Mouse (Mus musculus) kidney, adult 10 weeks (tissue): ENCODE measurements around the gene Fam47e. TPM values are rescaled to one million over a fixed set of nuclear protein-coding genes. Genes with fewer than 3 reads are reported as not detected.

Source experiments
- polyA plus RNA-seq: library from polyadenylated mRNA; stranded (reverse); fragments of 350-450 nt; fragmentation: Illumina TruSeq; extraction: RNeasy Lipid Tissue Mini Kit (QIAGEN cat#74804); gene quantifications from one replicate; pipeline ENCODE4 v1.2.3, GENCODE M21; 2014; ENCODE audit warnings: low read depth, low replicate concordance

Gene Fam47e
- polyA plus RNA-seq: 1.4 TPM

DNA sequence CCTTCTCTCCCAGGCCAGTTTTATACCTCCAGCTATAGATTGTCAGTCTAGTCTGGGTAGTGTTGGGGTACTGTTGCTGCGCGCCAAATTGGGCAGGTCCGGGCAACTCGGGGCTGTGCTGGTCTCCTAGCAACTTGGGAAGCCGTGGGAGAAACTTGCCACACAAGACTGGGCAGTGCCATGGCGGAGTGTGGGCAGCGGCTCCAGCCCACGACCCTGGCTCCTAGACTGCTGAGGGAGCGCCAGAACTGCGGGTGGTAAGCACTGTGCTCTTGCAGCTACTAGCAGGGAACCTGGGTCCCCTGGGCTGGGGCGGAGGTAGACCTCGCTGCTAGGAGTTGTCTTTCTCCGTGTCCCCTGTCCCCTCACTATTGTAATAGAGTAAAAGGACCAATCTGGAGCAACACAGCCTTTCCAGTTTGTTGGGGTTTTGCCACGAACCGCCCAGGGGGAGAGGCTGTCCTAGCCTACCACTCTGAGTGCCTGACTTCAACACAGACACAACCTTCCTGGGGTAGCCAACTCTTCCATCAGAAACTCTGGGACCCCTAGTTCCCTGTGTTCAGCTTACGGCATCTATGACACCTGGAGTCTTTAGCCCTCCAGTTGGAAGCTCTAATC lies at the start of gene Fam47e:
Fam47e (plus strand) TSS at position 179 of the 621 bp plus-strand sequence.

DNA sequence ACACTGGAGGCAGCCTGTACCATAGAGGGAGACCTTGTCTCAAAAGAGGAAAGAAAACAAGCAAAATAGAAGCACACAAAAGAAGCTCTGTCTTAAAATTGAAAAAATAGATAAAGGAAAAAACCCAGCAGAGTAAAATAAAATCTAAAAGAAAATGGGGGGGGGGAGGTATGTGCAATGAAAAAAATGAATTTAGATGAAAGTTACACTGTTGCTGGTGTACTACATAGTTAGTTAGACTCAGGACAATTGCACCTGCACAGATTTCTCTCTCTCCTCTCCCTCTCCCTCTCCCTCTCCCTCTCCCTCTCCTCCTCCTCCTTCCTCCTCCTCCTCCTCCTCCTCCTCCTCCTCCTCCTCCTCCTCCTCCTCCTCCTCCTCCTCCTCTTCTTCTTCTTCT lies 48.1 kb upstream of the Fam47e start, which contains the start of gene Scarb2:
Scarb2 (minus strand) TSS at position 101 of the 400 bp plus-strand sequence.

DNA sequence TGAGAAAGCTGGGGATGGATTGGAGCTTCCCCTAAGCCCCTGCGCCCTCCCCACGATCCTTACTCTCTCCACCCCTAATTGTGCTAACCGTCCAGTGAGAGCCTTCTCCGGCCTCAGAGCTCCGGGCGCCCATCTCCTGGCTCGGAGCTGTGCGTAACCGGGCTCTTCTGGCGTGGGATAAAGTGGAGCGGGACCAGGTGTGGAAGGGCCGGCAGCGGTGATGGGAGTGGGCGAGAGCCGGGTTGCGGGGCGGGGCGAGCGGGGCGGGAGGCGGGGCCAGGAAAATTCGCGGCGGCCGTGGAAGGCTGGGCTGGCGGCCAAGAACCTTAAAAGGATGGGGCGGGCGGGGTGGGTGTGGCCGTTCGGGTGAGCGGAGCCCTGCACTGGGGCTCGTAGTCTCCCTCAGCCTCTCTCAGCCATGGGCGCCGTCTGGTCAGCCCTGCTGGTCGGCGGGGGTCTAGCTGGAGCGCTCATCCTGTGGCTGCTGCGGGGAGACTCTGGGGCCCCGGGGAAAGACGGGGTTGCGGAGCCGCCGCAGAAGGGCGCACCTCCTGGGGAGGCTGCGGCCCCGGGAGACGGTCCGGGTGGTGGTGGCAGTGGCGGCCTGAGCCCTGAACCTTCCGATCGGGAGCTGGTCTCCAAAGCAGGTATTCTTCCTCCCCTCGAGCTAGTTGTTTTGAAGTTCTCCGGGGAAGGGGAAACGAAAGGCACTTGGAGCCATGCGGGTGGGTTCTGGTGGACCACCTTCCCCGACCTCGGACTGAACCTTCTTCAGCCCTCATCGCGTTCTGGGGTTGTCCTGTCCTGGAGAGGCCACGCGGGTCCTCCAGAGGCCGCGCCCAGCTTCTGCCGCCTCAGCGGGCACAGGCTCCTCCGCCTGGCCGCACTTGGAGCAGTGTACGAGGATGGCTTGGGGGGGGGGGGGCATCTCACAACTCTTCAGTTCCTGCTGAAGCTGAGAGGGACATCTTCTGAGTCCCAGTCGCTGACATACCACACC lies 48.1 kb downstream of the Fam47e start, which contains the start of gene Stbd1:
Stbd1 (plus strand) TSS at position 351 of the 1,000 bp plus-strand sequence.

Other genes starting within 250 kb of the Fam47e start
- gene Sdad1, start 244.6 kb upstream of the Fam47e start, polyA plus RNA-seq: 9.9 TPM
- gene Cxcl9, start 227.0 kb upstream of the Fam47e start, polyA plus RNA-seq: 2.2 TPM
- gene Art3, start 223.2 kb upstream of the Fam47e start, polyA plus RNA-seq: 9.2 TPM
- gene Cxcl10, start 206.2 kb upstream of the Fam47e start, polyA plus RNA-seq: 6.3 TPM
- 34.6 TPM for gene Nup54, start 119.8 kb upstream of the Fam47e start, polyA plus RNA-seq
- 52.7 TPM for gene Scarb2, start 48.2 kb upstream of the Fam47e start, polyA plus RNA-seq
- 6.3 TPM for gene Stbd1, start 48.0 kb downstream of the Fam47e start, polyA plus RNA-seq
- 2.5 TPM for gene Ccdc158, start 120.2 kb downstream of the Fam47e start, polyA plus RNA-seq
- 2.1 TPM for gene Shroom3, start 128.4 kb downstream of the Fam47e start, polyA plus RNA-seq